Mouse (Mus musculus): ENCODE data around the gene Washc2. TPM values are rescaled to one million over a fixed set of nuclear protein-coding genes. Genes with fewer than 3 reads are reported as not detected.

Gene Washc2
- polyA plus RNA-seq (2015; fragmentation: Illumina TruSeq; extraction: RNeasy Lipid Tissue Mini Kit (QIAGEN cat#74804); ENCODE audit: insufficient read depth, low read depth, low replicate concordance): 10.4 TPM

GRCm38 (mm10) chr6:116207729-116208534 lies at the start of gene Washc2:
TSS of gene Washc2 (plus strand) at chr6:116208038.

GRCm38 (mm10) chr6:116193394-116194393 lies 14.1 kb upstream of the Washc2 start, which contains the start of gene Tmcc1:
TSS of gene Tmcc1 (minus strand) at chr6:116193486.

GRCm38 (mm10) chr6:116264018-116264651 lies 56.3 kb downstream of the Washc2 start, which contains the start of gene Zfand4:
TSS of gene Zfand4 (plus strand) at chr6:116264222.

Other genes with a start within 250 kb of the Washc2 start
- gene Plxnd1, start 213.0 kb upstream of the Washc2 start, polyA plus RNA-seq (2015; fragmentation: Illumina TruSeq; extraction: RNeasy Lipid Tissue Mini Kit (QIAGEN cat#74804); ENCODE audit: insufficient read depth, low read depth, low replicate concordance): 29.6 TPM
- gene Tmcc1, start 14.6 kb upstream of the Washc2 start, polyA plus RNA-seq (2015; fragmentation: Illumina TruSeq; extraction: RNeasy Lipid Tissue Mini Kit (QIAGEN cat#74804); ENCODE audit: insufficient read depth, low read depth, low replicate concordance): 3.4 TPM
- 0.26 TPM for gene Zfand4, start 56.2 kb downstream of the Washc2 start, polyA plus RNA-seq (2015; fragmentation: Illumina TruSeq; extraction: RNeasy Lipid Tissue Mini Kit (QIAGEN cat#74804); ENCODE audit: insufficient read depth, low read depth, low replicate concordance)
- 15.3 TPM for gene March8, start 130.0 kb downstream of the Washc2 start, polyA plus RNA-seq (2015; fragmentation: Illumina TruSeq; extraction: RNeasy Lipid Tissue Mini Kit (QIAGEN cat#74804); ENCODE audit: insufficient read depth, low read depth, low replicate concordance)